Mouse (Mus musculus): ENCODE measurements at regions not wholly inside any gene's neighbourhood (a gene's known extent, or its start where the extent isn't known, plus 50 kb on each side); places are given as distances from the start of the nearest gene placed in this dataset.

GRCm38 (mm10) chr12:106477040-106477665 is 467.1 kb downstream of the Vrk1 start:
- peak; percentile 9 for DNase-seq (ENCODE audit: extremely low read depth, insufficient read length, low spot score)

DNA sequence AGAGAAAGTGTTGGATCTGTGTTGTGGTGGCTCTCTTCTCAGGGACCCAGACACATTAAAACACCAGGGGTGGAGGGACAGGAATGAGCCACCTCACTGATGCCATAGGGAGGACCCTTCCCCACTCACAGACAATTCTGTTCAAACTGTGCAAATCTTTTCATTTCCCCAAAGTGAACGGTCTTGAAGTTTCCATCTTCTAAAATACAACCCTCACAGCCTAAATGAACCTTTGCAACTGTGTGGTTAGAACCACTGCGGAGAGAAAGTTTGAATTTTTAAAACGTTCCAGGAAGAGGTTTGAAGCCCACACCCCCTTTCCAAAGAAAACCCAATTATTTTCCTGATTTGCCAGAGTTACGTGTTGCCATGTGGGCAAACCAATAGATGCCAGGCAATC is 467.7 kb downstream of the Vrk1 start:
- no peak for DNase-seq (ENCODE audit: extremely low read depth, insufficient read length, low spot score)

DNA sequence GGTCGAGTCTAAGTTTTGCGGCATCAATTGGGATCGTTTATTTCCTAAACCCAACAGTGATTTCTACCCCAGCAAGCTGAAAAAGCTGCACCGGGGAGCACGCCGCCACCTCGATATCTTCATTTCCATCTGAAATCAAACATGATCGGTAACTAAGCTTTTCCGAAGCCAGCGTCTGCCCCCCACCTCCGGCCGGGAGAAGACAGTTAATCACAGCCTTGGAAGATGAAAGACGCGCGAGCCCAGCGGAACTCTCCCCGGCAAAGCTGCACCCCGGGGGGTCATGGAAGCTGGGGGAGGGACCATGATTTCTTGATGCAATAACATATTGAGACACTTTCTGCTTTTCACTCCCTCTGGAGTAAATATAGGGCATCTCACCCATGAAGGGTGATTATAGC is 468.4 kb downstream of the Vrk1 start:
- no peak for DNase-seq (ENCODE audit: extremely low read depth, insufficient read length, low spot score)

DNA sequence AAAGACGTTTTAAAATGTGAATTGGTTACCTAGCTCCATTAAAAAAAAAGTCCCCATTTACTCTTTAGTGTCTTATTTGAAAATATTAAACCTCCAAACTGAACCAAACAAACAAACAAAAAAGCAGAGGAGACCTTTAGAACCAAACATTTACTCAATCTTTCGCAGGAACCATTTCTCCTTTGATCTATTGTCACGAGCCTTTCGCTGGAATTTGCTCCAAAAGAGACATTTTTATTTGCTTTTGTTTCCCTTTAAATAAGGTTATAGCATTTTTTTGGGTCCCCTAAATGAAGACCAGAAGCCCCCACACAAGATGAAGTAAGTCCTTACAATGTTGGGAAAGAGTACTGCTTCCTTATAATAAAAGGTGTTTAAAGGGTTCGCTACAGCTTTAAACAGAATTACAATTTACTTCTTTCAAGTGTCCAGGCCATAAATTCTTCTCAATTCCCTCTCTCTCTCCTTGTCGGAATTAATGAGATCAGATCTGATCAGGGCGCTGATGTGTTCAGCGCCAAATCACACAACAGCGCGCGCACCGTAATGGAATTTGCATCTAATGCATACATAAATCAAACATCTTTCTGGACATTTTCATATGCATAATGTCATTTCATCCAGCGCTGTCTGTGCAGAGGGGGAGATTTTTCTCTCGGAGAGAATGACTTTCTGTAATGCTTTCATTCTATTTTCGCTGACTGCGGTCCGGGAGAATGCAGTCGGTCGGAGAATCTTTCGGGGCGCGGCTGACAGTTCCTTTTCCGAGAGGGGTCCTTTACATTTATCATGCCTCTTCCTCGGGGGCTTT is 469.2 kb downstream of the Vrk1 start:
- DNase-seq (ENCODE audit: extremely low read depth, insufficient read length, low spot score) = no peak

GRCm38 (mm10) chr12:106479878-106480194 is 469.8 kb downstream of the Vrk1 start:
- DNase-seq (ENCODE audit: extremely low read depth, insufficient read length, low spot score) = no peak

- no peak for DNase-seq (ENCODE audit: extremely low read depth, insufficient read length, low spot score)
Measured at GRCm38 (mm10) chr12:106480281-106481060, 470.4 kb downstream of the Vrk1 start.

GRCm38 (mm10) chr12:106501622-106502327 is 491.7 kb downstream of the Vrk1 start:
- no peak for DNase-seq (ENCODE audit: extremely low read depth, insufficient read length, low spot score)

GRCm38 (mm10) chr12:106504285-106504684 is 494.3 kb downstream of the Vrk1 start:
- DNase-seq (ENCODE audit: extremely low read depth, insufficient read length, low spot score) = no peak

DNA sequence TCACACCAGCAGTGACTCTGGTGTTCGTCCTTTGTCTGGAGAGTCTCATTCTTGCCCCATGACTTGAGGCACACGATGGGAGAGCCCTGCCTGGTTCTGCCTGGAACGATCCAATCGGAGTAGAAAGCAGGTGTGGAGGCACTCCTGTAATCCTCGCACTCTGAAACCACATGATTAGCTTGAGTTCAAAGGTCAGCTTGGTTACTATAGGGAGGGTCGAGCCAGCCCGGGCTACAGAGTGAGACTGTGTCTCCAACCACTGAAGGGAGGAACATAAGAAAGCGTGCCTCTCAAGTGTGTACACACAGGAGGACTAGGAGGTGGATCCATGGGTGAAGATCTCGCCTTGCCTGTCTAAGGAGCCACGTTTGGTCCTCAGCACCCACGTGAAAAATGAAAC is 504.0 kb downstream of the Vrk1 start:
- no peak for DNase-seq (ENCODE audit: extremely low read depth, insufficient read length, low spot score)

- DNase-seq (ENCODE audit: extremely low read depth, insufficient read length, low spot score) = no peak
Measured at GRCm38 (mm10) chr12:106515257-106515788, 505.3 kb downstream of the Vrk1 start.

GRCm38 (mm10) chr12:106519141-106519540 is 509.1 kb downstream of the Vrk1 start:
- DNase-seq (ENCODE audit: extremely low read depth, insufficient read length, low spot score) = no peak

DNA sequence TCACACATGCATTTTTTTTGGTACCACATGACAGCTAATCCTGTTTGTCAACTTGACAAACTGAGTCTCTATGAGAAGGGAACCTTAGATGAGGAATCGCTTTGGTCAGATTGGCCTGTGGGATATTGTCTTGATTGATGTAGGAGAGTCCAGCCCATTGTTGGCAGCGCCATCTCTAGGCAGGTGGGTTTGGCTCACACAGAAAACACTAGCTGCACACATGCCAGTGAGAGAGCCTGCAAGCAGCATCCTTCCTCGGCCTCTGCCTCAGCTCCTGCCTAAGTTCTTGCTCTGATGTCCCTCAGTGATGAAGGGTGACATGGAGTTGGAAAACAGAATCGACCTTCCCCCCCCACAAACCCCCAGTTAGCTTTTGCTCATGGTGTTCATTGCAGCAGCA is 514.4 kb downstream of the Vrk1 start:
- DNase-seq (ENCODE audit: extremely low read depth, insufficient read length, low spot score) = no peak

GRCm38 (mm10) chr12:106527116-106527515 is 517.1 kb downstream of the Vrk1 start:
- no peak for DNase-seq (ENCODE audit: extremely low read depth, insufficient read length, low spot score)

DNA sequence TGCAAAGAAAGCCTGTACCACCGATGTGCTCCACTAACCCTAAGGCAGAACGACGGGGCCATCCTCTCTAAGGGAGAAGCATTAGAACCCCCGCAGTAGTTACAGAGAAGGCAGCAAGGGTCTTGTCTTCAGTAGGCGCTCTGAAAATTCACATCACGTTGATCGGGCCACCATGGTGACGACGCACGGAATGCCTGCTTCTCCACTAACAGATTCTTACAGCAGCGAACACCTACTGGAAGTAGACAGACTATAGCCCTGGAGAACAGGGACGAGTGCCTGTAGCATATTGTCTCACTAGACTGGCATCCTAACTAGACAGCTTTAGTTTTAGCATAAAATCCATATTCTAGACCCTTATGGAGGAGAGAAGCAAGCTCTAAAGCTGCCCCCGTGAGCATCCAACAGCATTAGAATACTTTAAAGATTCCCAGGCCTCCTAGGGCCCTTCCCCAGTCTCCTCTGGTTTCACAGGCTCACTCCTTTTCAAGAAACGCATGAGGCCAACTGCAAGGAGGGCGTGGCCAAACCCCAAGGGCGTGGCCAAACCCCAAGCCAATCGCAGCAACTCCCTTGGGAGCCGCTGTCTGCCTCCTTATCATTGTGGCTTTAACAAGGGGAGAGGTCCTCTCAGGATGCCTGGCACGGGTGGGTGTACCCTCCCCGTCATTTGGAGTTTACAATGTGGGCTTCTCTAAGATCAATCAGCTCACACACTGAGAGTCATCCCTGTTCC is 517.8 kb downstream of the Vrk1 start:
- no peak for DNase-seq (ENCODE audit: extremely low read depth, insufficient read length, low spot score)

GRCm38 (mm10) chr12:106528521-106528920 is 518.5 kb downstream of the Vrk1 start:
- no peak for DNase-seq (ENCODE audit: extremely low read depth, insufficient read length, low spot score)

DNA sequence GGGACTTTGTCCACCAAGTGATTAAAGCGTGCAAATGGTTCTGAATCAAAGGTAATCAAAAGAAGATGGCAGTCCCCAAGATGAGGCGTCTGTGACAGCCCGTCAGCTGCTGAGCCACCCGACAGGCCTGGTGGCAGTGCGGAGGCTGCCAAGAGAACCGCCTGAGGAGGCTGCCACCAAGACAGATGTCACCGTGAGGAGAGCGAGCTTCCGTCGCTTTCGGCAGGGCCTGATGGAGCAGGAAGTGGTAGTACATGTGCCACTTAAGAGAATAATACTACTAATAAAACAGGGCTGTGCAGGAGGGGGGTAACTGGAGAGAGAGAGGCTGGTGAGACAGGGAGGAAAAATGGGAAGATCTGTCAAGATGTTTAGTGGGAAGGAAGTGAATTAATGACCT is 519.1 kb downstream of the Vrk1 start:
- no peak for DNase-seq (ENCODE audit: extremely low read depth, insufficient read length, low spot score)

DNA sequence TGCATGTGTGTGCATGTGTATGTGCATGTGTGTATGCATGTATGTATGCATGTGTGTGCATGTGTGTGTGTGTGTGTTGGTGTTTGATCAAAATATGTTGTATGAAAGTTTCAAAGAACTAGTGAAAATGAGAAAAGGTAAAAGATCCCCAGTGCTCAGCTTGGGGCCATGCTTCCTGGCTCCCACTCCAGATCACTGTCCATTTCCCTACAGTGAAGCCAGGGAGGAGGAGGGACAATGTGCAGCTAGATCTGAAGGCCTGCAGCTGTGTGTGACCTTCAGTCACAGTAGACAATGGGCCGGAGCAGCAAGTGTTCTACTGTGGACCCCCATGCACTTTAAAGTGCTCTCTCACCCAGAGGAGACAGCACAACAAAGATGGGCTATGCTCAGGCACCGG is 525.1 kb downstream of the Vrk1 start:
- no peak for DNase-seq (ENCODE audit: extremely low read depth, insufficient read length, low spot score)

DNA sequence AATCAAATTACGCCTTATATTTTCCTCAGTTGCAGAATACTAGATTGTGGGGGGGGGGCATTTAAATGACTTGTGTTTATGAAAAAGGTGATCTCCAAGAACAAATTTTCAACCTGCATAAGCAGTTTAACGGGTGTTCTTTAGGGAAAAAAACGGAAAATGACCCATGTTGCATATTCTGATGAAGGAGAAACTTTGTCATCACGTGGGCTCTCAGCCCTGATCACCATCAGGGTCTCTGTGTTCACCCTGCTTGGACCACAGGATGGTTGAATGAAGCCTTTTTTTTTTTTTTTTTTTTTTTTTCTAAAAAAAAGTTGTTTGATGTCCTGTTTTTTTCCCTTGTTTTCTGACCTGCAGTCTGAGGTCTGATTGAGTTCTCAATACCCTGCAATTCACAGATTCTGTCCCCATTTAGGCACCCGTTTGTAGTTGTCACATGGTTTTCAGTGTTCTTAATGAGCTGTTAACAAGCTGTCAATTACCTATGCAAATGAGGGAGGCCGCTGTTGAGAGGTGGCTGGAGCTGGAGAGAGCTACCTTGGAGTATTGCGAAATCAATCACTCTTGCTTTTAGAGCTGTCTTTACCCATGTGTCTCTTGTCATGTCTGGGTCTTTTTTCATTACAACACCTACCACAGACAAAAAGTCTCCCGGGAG is 525.7 kb downstream of the Vrk1 start:
- DNase-seq (ENCODE audit: extremely low read depth, insufficient read length, low spot score) = no peak

GRCm38 (mm10) chr12:106536289-106536636 is 526.2 kb downstream of the Vrk1 start:
- no peak for DNase-seq (ENCODE audit: extremely low read depth, insufficient read length, low spot score)

DNA sequence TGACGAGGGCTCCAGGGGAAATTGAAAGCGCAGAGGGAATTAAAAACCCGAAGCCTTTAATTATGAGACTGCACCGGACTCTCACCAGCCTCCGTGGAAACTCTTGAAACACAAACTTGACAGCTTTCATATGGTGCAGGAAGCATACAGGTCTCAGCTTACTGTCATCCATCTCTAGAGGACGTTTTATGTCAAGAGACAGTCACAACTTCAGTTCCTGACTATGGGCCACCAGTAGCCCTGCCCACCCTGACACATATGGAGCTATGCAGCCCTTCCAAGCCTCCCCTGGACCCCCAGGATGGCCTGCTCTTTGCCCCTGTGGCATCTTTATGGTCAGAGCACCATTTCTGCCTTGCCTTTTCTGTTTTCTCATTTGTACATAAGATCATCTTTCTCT is 530.0 kb downstream of the Vrk1 start:
- no peak for DNase-seq (ENCODE audit: extremely low read depth, insufficient read length, low spot score)

All from 3134 (cell line).